Mouse (Mus musculus) frontal cortex, postnatal 36 days (tissue): ENCODE results near the gene Ddah1.
A peak's percentile ranks its signal among the peaks of the same experiment; 100 is the strongest.

ENCODE experiments used
- DNase-seq, 2 experiments: peaks; one replicate each; pipeline ENCODE4 v3.0.0; 2022; ENCODE audit warnings: low spot score in 2 of 2

The Ddah1 gene

DNA sequence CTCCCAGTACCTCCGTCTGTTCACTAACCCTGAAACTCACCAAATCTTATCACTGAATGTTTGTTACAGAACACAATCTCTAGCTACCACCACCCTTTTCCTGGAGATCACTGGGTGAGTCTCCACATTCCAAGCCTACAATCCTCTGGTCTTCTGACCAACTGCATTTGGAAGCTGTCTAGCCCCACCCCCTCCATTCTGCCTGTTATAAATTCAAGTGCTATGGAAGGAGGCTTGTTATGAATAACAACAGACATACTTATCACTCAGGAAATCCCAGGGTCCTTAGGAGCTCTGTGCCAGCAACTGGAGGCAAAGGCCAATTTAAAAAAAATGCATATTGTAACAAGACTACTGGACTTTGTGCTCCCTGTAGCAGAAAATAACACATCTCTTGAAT lies 58.3 kb downstream of the Ddah1 start:
- DNase-seq: no peak

DNA sequence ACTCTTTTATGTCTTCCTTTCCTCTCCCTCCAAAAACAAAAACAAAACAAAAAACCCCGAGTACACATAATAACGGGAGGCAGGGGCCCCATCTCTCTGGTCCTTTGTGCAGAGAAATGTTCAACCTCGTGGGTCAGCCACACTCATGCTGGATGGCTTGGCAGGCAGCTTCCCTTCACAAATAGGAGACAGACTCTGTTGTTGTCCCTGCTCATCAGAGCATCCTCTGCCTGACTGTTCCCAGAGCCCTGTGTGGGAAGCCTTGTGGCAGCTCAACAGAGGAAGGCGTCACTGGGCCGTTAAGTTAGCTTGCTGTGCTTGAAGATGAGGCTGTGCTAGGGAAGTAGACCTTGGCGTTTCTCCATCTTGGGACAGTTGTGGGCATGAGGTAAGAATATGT lies 58.8 kb downstream of the Ddah1 start:
- no peak for DNase-seq

DNA sequence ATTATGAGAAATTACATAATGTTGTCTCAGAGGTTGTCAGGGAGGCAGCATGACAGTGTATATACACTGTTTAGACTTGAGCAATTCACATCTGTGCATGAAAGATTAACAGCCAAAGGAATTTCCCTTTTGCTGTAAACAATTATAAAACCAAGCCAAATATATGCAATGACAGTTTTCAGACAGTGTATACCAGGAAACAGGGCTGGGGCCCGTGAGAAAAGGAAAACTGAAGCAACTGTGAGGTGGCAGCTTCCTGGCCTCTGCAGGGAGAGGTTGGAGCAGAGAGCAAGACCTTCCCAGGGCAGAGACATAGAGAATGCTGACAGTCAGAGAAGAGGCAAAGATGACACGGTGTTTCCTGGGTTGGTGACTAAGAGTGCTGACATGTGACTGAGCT lies 62.0 kb downstream of the Ddah1 start:
- no peak for DNase-seq

DNA sequence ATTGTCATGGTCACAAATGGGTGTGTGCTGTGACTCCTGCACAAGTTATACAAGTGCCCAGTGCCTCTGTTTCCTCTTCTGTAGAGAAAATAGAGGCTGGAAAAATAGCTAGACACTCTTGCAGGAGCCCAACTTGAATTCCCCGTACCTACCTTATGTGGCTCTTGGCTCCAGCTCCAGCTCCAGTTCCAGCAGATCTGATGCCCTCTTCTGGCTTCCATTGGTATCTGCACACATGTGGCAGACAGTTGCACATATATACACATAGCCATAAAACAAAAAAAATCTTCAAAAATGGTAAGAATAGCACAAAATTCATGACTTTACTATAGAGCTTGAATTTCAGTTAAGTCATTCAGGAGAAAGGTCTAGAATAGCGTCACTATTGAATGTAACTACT lies 62.5 kb downstream of the Ddah1 start:
- DNase-seq: no peak

DNA sequence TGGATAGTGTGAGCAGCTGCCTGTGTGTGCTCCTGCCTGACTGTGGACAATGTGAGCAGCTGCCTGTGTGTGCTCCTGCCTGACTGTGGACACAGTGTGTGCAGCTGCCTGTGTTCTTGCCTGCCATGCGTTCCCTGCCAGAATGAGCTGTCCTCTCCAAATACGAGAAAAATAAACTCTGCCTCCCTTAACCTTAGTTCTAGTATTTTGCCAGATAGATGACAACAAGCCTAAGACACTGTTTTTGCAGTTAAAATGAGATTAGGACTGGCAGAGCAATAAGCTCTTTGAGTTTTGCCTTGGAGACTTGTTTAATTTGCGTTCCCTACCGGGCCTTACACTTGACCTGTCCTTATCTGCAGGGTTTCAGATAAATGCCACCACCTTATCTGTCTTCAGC lies 63.7 kb downstream of the Ddah1 start:
- no peak for DNase-seq

DNA sequence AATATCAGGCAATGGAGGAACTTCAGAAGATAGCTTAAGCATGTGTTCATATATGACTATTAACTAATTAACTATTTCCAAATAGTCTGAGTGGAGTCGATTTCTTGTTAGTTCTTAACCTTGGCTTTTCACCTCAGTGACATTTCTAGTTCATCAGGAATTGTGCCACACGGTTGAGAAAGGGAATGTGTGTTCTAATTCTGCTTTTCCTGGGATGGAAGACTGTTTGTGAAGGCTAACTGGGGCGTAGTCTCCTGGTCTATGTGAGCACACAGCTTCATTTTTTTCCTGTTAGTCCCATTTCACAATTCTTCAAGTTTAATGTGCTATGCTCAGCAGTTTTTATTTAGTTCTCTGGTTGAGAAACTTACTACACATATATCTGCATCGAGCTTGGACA lies 65.2 kb downstream of the Ddah1 start:
- DNase-seq: no peak

DNA sequence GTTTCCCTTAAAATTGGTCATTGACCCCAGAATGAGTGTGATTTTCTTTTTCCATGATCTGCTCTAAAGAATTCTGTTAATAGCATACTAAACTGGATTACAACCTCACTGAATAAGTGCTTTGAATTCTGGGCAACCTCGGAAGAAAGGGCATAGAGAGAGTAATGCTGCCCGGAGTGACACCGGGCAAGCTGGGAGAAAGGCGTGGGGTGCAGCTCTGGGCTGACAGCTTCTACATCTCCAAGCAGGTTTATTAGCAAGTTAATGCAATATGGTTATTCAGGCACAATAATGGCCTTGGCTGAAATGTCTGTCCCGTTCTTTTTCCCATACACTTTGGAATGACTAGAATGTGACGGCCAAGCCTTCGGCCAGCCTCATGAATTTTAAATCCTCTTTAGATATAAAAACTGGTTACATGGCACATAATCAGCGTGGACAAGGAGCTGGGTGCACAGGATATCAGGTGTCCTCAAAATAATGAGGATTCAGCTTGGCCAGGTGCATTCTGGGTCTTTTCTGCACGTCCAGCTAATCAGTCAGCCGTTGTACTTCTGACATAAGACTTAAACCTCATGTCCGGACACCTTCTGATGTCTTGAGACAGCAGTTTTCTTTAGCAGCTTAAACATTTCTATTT lies 67.1 kb downstream of the Ddah1 start:
- no peak for DNase-seq

DNA sequence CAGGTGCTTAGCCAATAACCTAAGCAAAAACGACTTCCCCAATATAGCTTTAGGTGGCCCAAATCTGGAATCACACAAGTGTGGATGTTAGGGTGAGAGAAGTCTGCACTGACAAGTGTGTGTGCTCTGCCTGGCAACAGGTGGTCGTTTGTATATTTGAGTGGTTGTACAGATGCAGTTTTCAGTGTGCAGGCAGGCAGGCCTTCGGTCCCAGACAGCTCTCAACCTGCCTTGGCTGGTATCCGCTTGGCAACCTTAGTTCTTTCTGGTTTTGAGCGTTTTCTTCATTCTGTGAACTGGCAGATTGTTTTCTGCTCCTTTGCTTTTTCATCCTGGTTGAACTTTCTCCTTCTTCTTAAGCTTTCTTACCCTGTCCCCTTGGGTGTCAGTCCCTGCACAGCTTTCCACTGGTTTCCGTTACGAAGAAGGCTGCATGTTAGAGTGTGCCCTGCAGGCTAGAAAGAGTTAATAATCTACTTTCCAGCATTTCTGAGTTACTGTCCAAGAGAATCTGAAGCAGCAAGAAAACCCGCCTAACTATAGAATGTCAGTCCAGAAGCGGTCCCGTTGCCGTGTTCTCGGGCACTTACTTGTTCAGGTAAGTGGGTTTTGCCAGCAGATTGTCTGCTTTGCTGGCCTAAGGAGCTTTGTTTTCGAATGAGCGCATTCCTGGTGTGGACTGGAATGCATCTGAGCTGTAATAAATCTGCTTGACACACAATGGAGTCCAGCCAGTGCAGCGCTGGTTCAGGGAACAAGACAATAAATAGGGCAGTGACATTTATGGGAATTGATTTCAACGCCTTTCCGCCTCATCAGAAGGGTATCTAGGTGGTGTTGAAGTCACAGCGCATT lies 68.9 kb downstream of the Ddah1 start:
- DNase-seq: no peak

DNA sequence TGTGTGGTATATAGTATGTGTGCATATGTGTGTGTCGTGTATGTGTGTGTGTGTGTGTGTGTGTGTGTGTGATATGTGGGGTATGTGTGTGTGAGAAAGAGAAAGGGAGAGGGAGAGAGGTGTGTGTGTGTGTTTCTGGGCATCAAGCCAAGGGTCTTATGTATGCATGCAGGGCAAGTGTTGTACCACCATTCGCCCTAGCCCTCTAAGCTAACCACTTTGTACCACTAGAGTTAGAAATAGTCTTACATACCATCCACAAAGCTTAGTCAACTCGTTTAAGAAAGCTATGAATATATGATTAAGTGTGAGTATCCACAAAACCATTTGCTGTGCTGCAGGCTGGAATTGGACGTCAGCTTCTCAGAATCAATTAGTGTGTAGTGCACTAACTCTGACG lies 70.4 kb downstream of the Ddah1 start:
- DNase-seq: no peak

DNA sequence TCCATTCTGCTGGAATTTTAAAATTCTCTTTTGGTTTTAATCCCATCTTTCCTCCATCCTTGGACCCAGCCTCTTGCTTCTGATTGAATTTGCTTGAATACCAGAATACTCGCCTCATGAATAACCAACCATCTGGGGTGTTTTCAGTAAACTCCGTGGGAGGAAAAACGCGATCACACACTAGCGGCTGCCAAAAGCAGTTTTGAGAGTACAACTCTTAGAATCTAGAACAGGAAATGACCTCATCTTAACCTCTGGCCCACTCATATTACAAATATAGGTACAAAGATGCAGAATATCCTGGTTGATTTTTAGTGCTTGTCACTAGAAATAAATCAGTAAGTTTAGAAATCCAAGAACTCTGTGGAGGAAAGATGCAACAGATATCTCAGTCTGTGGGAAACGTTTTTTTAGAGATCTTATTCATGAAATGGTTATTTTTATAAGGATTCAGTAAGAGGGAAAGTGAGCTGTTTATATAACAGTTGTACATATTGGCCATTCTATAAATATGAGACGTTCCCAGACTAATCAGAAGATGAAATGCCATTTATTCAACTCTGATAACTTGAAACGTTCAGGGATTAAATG lies 75.6 kb downstream of the Ddah1 start:
- DNase-seq: peak; percentile 66 to 89

DNA sequence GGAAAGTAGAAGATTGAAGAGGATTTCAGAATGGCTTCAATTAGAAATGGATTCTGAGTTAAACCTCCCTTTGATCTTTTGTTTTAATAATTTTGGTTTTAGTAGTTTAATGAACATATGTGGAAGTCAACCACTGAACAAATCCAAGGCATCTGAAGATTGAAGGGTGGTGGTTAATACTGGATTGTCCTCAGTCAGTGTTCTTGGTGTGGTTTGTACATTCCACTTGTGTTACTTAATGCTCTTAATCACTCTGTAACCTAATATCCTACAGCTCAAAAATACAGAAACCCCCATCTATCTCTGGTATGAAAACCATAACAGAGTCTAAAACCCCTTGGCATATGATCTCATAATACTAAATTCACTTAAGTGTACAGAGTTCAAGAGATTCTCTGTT lies 79.8 kb downstream of the Ddah1 start:
- no peak for DNase-seq

DNA sequence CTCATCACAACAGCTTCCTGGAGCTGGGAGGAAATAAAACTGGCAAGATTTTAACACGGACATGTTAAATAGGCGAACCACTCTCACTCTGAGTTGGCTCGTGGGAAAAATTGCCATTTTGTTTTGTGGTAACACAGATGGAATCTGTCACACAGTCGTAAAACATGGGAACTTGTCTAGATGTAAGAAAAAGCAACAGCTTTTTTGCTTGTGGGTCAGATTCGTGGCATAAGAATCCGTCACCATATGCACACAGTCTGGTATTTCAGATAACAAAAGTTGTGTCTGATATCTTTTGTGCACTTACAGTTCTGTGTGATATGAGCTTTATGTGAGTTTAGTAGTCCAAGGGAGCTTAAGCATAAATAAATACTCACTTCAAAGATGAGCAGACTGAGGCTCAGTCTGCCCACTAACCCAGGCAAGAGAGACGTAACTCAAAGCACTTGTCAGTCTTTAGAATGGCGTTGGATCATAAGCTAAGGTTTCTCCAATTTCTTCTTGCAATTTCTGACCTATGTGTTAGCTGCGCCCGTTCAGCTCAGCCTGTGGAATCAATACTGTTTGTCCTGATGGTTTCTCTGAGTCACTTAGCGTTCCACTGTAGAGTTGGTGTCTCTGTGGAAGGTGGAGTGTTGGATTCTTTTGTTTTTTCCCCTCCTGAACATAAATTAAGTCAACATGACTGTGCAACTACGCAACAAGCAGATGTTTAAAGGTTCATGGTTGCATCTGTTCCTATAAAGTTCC lies 83.7 kb downstream of the Ddah1 start:
- DNase-seq: no peak

DNA sequence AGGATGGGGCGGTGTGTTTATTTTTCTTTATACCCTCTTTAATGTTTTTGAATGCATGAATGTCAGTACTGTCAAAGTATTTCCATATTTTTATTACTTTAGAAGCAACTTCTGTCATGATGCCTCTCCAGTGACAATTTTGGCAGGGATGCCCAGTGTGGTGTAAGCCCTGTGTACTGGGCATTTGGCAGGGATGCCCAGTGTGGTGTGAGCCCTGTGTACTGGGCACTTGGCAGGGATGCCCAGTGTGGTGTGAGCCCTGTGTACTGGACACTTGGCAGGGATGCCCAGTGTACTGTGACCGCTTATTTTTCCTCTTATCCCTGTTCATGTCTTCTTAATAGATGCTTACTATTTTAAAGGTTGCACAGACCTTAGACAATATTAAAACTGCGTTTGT lies 85.4 kb downstream of the Ddah1 start:
- no peak for DNase-seq

DNA sequence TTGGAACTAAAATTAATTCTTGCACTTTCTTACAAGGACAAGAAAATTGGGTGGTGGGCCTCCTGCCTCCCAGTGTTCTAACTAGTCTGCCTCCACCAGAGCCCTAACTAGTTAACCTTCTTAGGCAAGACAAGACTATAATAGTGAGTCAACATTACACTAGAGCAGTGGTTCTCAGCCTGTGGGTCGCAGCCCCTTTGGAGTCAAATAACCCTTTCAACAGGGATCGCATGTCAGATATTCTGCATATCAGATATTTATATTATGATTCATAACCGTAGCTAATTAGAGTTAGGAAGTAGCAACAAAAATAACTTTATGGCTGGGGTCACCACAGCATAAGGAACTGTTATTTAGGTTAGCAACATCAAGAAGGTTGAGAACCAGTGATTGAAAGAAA lies 86.4 kb downstream of the Ddah1 start:
- DNase-seq: no peak

DNA sequence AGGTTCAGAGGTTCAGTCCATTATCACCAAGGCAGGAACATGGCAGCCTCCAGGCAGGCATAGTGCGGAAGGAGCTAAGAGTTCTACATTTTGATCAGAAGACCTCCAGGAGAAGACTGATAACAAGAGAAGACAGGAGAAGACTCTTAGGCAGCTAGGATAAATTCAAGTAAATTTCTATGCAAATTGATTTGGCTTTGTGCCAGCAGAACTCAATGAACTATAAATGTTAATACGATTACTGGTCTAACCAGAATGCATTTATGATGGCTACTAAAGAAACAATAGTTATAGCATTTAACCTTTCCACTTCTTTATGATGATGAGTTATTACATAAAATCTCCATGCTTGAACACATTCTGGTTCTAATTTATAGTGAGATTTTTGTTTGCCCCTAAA lies 87.8 kb downstream of the Ddah1 start:
- DNase-seq: no peak

DNA sequence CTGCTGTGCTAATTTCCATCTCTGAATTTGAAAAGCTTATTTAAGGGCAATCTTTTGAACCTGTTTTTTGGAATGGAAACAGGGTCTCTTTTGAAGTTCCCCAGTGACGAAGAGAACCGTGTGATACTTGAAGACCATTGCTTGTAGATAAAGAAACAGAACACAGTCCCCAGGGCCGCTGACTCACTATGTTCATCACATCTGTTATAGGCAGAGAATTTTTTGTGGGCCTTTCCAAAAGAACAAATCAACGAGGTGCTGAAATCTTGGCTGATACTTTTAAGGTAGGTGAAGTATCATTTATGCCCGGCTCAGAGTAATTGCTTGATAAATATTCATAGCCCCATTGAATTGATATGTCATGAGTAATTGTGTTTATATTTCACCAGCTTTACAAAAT lies 93.6 kb downstream of the Ddah1 start:
- no peak for DNase-seq

DNA sequence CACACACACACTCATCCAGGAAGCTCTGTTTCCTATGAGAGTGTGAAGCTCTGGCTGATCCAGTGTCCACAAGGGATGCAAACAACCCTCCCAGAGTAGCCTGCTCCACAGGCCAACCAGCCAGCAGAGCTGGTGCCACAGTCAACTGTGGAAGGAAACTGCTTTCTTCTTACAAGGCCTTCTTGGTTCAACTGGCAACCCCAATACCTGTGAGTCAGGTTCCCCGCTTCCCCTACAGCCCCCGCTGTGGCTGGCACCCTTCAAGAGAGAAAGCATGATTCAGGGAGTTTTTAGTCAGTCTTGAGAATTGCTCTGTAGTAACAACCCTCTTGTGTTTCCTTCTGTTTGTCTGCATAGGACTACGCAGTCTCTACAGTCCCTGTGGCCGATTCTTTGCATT lies 94.3 kb downstream of the Ddah1 start:
- no peak for DNase-seq

DNA sequence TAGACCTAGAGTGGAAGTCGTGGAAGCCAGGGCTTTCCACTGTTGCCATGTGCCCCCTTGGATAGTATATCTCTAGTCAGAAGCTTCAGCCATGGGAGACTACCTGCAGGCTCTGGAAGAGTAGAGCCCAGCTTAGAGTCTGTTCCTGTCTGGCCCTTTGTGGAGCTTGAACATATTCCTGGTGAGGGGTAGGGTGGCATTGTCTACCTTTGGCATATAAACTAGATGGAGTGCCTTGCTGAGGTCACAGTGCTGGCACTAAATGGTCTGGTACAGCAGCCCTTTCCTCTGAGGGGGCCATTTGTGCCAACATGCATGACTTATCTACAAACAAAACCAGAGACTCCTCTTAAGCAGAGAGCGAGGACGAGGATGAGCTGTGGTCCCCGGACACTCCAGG lies 95.2 kb downstream of the Ddah1 start:
- no peak for DNase-seq

DNA sequence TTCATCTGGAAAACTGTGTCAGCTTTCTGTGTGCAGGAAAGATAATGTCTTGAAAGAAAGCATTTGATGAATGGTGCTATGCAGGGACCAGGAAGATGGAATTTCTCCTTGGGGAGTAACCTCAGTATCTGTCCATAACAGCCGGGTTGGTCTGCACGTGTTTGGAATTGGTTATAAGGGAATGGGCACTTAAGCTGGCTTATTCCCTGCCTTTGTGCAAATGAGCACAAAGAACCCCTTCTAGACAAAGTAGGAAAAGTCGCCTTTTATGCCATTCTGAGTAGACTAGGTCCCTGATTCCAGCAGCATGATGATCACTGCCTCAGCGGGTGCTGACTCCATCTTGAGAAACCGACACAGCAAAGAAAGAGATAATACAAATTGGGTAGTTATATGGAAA lies 96.0 kb downstream of the Ddah1 start:
- no peak for DNase-seq

DNA sequence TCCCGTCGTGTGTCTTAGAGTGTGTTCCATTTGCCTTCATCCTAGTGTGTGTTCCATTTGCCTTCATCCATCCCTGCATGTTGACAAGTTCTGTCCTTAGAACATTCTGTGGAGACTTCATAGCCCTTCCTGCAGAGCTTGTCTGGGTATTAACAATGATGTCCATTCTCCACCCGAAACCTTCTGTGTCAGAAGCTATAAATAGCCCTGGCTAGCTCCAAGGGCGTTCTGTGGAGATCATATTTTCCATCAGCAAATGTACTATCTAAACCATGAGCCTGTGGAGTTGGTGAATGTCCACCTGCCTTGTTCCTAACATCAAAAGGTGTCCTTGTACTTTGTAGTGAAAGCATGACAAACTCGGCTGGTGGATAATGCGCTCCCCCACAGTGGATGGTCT lies 96.8 kb downstream of the Ddah1 start:
- DNase-seq: no peak

DNA sequence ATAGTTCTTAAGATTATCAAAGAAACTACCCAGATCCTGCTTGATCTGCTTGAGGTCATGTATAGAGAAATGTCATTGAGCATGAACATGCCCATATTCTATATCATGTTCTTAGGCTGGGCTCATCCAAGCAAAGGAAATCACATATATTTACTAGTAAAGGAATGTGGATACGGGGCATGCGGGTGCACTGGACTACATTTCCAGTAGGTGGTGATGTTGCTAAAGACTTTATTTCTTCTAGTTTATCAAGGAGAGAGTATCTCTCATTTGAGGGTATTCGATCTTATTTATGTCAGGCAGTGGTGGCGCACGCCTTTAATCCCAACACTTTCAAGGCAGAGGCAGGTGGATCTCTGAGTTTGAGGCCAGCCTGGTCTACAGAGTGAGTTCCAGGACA lies 99.9 kb downstream of the Ddah1 start:
- no peak for DNase-seq

DNA sequence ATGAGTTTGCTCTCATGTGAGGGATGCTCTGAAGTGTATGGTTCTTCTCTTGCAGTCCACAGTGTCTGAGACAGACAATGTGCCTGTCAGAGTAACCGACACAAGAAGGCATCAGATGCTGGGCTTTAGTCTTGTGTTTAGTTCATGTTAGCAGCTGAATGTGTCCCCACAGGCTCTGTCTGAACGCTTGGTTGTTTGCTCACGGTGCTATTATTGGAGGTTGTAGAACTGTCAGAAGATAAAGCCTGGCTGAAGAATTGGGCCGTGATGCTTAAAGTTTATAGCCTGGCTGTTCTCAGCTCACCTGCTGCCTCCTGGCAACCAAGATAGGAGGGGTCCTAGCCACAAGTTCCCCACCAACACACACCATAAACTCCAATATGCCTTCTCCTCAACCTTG lies 104.0 kb downstream of the Ddah1 start:
- no peak for DNase-seq
